Mouse (Mus musculus) hindbrain, embryonic 10.5 days (tissue): Measurements from ENCODE around the gene Dnajb8. TPM values are rescaled to one million over a fixed set of nuclear protein-coding genes. Genes with fewer than 3 reads are reported as not detected.
A peak's percentile ranks its signal among the peaks of the same experiment; 100 is the strongest.

Experiments used
- DNase-seq: peaks from one replicate; pipeline ENCODE4 v3.0.0-alpha.2; 2017; ENCODE audit warnings: low spot score
- H3K27ac ChIP-seq: fragments of 300-500 bp; sonication (generic); 2 replicates; pipeline ENCODE4 v1.5.1; 2016; ENCODE audit warnings: mild to moderate bottlenecking, moderate library complexity
- H3K27me3 ChIP-seq: fragments of 300-500 bp; sonication (generic); 2 replicates; pipeline ENCODE4 v1.6.1; 2016; ENCODE audit warnings: mild to moderate bottlenecking; ENCODE audit not compliant: poor library complexity, insufficient read depth, severe bottlenecking
- H3K36me3 ChIP-seq: fragments of 300-500 bp; sonication (generic); 2 replicates; pipeline ENCODE4 v1.6.1; 2016; ENCODE audit warnings: mild to moderate bottlenecking, moderate library complexity
- H3K4me1 ChIP-seq: fragments of 300-500 bp; sonication (generic); replicated peaks from 2 replicates; pipeline ENCODE4 v1.6.1; 2016; ENCODE audit warnings: mild to moderate bottlenecking
- H3K4me3 ChIP-seq: fragments of 300-500 bp; sonication (generic); 2 replicates; pipeline ENCODE4 v1.5.1; 2016; ENCODE audit warnings: mild to moderate bottlenecking, moderate library complexity
- H3K9me3 ChIP-seq: fragments of 300-500 bp; sonication (generic); 2 replicates; pipeline ENCODE4 v1.6.1; 2016; ENCODE audit warnings: mild to moderate bottlenecking, moderate library complexity
- WGBS: fragments of 180-500 bp; shearing (Covaris S2); methylation state at CpG from one replicate; pipeline ENCODE4 v1.1.7; 2016; 5-methylcytosine and 5-hydroxymethylcytosine counted together
- polyA plus RNA-seq: library from polyadenylated mRNA; unstranded; fragments of >200 nt; fragmentation: Nextera tagmentation; extraction: Ambion mirVana; gene quantifications from 2 replicates; pipeline ENCODE4 v1.2.1, GENCODE M21; 2016

Gene Dnajb8
- polyA plus RNA-seq, 1 experiment from 2014 or later, result not detected

DNA sequence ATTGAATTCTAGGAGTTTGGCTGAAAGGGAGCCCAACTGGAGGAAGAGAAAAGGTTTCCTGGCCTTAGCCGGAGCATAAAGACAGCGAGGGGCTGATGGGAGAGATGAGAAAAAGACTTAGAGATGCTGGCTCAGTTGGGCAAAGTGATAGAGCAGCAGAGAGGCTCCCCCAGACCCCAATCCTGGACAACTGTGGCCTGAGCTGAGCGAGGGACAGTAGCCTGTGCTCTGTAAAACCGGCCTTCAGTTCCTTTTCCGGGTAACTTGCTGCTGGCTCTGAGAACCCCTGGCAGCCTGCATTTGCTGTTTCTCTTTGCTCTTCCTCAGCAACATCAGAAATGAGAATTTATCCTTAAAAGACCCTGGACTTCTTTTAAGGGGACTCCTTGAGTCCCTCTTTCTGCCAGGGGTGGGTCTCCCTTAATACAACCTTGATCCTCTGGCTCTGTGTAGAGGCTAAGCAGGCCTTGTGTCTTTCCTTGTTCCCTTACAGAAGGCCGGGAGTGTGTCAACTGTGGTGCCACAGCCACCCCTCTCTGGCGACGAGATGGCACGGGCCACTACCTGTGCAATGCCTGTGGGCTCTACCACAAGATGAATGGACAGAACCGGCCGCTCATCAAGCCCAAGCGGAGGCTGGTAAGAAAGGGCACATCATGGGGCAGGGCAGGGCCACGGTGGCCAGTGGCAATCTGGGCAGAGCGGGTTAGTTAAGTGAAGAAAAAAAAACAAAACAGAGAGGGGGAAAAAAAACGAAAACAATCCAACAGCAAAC lies 20.0 kb upstream of the Dnajb8 start:
- peak overlapping the region; percentile 28 for H3K4me3 ChIP-seq
- peak; percentile 47 for DNase-seq
- no peaks in the 10 kb centered on the region for H3K36me3 ChIP-seq
- H3K27ac ChIP-seq, result no peak overlapping the region
- peaks cover 78% of the 10 kb centered on the region for H3K4me1 ChIP-seq
- 5% methylated on average over 15 of the region's 15 CpGs for WGBS
- H3K27me3 ChIP-seq, result peaks cover 100% of the 10 kb centered on the region
- H3K9me3 ChIP-seq, result no peaks in the 10 kb centered on the region

DNA sequence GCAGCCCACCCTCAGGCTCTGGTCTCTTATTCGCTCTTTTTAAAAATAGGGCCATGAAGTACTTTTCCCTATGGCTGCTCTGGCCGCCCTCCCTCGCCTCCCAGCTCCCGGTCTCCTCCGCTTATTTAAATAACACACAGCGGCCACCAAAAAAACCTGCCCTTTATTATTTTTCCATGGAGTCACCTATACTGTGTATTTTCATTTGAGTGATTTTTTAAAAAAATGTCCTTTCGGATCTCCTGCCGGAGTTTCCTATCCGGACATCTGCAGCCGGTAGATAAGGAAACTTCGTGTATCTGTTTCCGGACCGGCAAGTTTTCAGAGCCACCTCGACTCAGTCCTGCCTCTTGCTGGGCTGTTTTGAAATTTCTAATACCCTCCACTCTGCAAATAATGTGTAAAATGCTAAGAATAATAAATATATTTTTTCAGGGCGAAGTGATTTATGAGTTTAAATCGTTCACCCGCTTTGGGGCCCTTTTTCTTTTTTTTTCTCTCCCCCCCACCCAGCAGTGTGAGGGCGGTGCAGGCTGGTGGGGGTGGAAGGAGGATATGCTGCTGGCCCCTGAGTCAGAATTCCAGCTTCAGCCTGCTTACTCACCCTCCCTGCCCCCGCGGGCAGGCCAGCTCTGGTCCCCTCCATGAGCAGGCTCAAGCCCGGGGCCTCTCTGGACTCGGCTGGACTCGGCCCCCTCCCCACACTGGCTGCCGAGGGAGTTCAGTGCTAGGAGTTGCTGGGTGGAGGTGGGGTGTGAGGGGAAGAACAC lies 19.0 kb upstream of the Dnajb8 start:
- 2% methylated on average over 24 of the region's 24 CpGs for WGBS
- peak overlapping the region; percentile 59; the same call in 1 of the 2 replicates for H3K27ac ChIP-seq

DNA sequence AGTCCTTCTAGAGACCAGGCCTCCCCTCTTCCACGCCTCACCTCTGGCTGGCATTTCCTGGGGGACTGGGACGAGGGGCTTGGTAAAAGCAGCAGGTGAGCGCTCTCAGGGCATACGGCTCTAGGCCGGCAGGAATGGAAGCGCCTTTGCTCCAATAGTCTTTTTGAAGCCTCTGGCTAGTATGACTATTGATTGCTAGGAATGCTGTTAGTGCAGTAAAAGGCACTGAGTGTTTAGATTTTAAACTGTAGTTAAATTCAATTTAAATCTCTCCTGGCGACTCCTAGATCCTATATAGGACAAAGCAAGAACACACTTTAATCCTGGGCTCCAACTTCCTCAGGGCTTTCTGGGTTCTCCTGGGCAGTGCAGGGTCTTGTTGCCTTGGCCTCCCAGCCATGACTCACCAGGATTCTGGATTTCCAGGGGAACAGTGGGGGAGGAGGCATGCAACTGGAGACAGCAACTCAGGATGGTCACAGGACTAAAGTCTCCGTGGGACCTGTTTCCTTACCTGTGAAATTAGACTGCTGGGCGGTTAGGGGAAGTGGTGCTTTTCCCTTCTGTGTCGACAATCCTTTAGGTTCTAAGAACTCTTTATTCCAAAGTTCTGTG lies 18.2 kb upstream of the Dnajb8 start:
- peaks cover 60% of the 10 kb centered on the region for H3K4me1 ChIP-seq
- WGBS, result 5% methylated on average over 10 of the region's 10 CpGs
- H3K4me3 ChIP-seq, result peak overlapping the region; percentile 36; the same call in 1 of the 2 replicates
- H3K27ac ChIP-seq, result 0 out of 2 replicates have a peak overlapping the region, but pooled peaks have one; percentile 59
- DNase-seq, result no peak
- peaks cover 100% of the 10 kb centered on the region for H3K27me3 ChIP-seq
- no peaks in the 10 kb centered on the region for H3K9me3 ChIP-seq
- no peaks in the 10 kb centered on the region for H3K36me3 ChIP-seq

More for the DNA sequence above, 19.0 kb upstream of the Dnajb8 start:
- Histone ChIP-seq H3K4me1 (peaks cover 68% of the 10 kb centered on the region), H3K27me3 (peaks cover 100% of the 10 kb centered on the region), H3K36me3 (no peaks in the 10 kb centered on the region), H3K9me3 (no peaks in the 10 kb centered on the region), H3K4me3 (peak overlapping the region; percentile 36)
- DNase-seq, result peak; percentile 48

DNA sequence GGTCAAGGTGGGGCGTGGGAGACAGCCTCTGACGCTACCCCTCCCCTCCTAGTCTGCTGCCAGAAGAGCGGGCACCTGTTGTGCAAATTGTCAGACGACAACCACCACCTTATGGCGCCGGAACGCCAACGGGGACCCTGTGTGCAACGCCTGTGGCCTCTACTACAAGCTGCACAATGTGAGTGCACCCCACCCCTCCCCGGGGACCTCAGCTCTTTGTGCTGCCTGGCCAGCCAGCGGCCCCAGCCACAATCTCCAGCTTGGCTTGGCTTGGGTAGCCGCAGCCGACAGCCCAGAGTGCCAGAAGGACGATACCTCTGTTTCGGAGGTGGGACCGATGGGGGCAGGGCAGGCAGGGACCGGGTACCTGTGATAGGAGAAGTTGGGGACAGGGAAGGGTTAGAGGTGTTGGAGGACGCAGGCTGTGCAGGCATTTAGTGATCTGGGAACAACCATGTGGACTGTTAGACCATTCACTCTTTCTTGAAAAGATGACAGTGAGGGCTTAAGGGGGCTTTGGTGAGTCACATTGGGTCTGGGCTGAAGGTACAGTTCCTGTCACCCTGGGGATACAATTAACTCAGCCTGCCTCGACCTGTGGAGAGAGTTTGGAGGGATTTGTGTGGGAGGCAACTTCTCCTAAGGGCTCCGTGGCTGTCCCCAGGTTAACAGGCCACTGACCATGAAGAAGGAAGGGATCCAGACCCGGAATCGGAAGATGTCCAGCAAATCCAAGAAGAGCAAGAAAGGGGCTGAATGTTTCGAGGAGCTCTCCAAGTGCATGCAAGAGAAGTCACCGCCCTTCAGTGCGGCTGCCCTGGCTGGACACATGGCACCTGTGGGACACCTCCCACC lies 17.3 kb upstream of the Dnajb8 start:
- WGBS, result 9% methylated on average over 25 of the region's 25 CpGs
- H3K27me3 ChIP-seq, result peaks cover 98% of the 10 kb centered on the region
- no peaks in the 10 kb centered on the region for H3K36me3 ChIP-seq
- DNase-seq, result peak; percentile 39
- H3K4me3 ChIP-seq, result 0 out of 2 replicates have a peak overlapping the region, but pooled peaks have one; percentile 16
- peaks cover 51% of the 10 kb centered on the region for H3K4me1 ChIP-seq
- no peak overlapping the region for H3K27ac ChIP-seq
- H3K9me3 ChIP-seq, result no peaks in the 10 kb centered on the region

DNA sequence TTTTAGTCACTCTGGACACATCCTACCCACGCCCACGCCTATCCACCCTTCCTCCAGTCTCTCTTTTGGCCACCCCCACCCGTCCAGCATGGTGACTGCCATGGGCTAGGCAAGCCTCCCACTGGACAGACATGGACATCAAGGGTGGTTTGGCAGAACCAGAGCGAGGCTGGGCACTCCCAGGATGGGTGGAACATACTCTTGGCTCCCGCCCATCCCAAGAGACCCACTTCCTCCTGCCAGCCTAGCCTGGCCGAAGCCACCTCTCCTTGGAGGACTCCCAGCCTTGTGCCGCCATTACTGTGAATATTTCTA lies 16.7 kb upstream of the Dnajb8 start:
- Histone ChIP-seq H3K4me1 (peaks cover 46% of the 10 kb centered on the region), H3K27ac (no peak overlapping the region), H3K4me3 (no peak overlapping the region), H3K27me3 (peaks cover 97% of the 10 kb centered on the region), H3K36me3 (no peaks in the 10 kb centered on the region), H3K9me3 (no peaks in the 10 kb centered on the region)
- no peak for DNase-seq
- WGBS, result 20% methylated on average over 7 of the region's 7 CpGs

DNA sequence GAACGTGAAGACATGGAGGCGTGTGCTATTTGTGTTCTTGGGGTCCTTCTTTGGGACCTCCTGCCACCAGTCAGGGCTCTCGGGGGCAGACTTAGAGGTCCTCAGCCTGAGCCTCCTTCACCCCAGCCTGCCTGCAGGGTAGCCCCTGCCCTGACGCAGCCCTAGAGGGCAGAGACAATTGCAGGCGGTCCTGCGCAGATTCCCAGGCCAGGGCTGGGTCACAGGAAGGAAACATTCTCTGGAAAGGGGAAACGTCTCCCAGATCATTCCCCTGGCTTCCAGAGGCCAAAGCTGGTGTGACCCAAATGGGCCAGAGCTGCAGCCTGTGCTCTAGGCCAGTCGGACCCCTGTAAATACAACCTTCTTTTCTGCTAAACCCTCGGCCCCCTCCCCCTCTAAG lies 16.1 kb upstream of the Dnajb8 start:
- Histone ChIP-seq H3K4me1 (peaks cover 40% of the 10 kb centered on the region), H3K36me3 (no peaks in the 10 kb centered on the region)

DNA sequence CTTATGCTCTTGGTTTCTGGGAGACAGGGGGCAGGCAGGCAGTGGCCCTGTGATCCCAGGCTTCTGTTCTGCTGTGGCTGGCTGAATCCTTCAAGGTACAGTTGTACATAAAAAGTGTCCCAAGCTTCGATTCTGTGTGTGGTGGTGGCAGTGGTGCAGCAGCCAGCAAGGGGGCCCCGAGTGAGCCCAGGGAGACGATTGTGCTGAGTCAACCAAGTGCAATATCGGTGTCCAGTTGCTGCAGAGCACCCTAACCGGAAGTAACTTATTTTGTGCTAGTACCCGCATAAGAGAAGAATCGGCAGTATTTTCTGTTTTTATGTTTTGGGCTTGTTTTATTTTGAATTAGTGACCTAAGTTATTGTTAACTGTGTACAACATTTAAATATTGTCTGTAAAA lies 15.5 kb upstream of the Dnajb8 start:
- 0 out of 2 replicates have a peak overlapping the region, but pooled peaks have one; percentile 23 for H3K27ac ChIP-seq
- peaks cover 85% of the 10 kb centered on the region for H3K27me3 ChIP-seq
- H3K36me3 ChIP-seq, result no peaks in the 10 kb centered on the region
- DNase-seq, result no peak
- no peak overlapping the region for H3K4me3 ChIP-seq
- H3K9me3 ChIP-seq, result no peaks in the 10 kb centered on the region
- H3K4me1 ChIP-seq, result peaks cover 35% of the 10 kb centered on the region
- 46% methylated on average over 7 of the region's 7 CpGs for WGBS

More for the DNA sequence above, 16.1 kb upstream of the Dnajb8 start:
- H3K27ac ChIP-seq, result no peak overlapping the region
- H3K9me3 ChIP-seq, result no peaks in the 10 kb centered on the region
- H3K27me3 ChIP-seq, result peaks cover 91% of the 10 kb centered on the region
- no peak overlapping the region for H3K4me3 ChIP-seq
- 9% methylated on average over 9 of the region's 9 CpGs for WGBS
- DNase-seq, result no peak

DNA sequence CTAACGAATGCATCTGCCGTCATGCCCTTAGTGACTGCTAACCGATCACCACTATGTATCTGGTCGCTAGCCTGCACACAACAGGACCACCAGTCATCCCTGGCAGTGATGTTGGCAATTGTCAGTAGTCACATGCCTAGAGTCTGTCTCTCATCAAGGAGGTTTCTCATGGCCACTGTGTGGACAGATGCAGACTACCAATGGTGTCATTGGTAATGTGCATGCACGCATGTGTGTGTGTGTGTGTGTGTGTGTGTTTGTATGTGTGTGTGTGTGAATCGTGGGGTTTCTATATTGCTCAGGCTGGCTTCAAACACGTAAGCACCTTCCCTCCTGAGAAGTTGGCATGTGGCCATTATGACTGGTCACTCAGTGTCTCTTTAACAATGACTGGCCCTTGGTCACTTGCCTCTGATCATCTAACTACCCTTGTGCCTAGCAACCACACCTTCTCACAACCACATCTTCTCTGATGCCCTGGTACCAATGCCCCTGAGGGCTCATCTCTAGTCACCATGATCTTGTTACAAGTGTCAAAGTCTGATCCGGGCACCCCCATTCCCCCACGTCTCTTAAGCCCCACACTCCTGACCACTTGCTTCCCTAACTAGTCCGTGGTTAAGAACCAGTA lies 14.6 kb upstream of the Dnajb8 start:
- H3K36me3 ChIP-seq, result no peaks in the 10 kb centered on the region
- H3K4me1 ChIP-seq, result peaks cover 35% of the 10 kb centered on the region
- 86% methylated on average over 10 of the region's 10 CpGs for WGBS
- H3K4me3 ChIP-seq, result no peak overlapping the region
- no peaks in the 10 kb centered on the region for H3K9me3 ChIP-seq
- no peak for DNase-seq
- no peak overlapping the region for H3K27ac ChIP-seq
- H3K27me3 ChIP-seq, result peaks cover 76% of the 10 kb centered on the region

DNA sequence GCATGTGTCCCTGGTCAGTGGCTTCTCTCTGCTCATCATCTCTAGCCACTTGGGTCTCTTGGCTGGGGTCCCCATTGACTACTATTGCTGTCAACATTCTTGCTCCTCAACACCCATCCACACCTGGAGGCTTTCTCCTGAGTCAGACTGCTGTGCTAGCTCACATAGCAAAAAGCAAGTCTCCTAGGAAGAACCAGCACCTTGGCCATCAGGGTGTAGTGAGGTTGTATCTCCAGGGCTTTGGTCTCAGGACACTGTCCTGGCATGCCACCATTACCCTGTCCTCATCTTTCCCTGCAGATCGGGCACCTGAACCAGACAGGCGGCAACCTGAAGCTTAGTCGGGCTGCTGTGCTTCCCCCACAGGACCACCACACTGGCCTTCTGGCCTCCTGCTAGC lies 13.7 kb upstream of the Dnajb8 start:
- peaks cover 68% of the 10 kb centered on the region for H3K27me3 ChIP-seq
- no peak overlapping the region for H3K4me3 ChIP-seq
- H3K9me3 ChIP-seq, result no peaks in the 10 kb centered on the region
- WGBS, result 88% methylated on average over 3 of the region's 3 CpGs
- no peak for DNase-seq
- H3K36me3 ChIP-seq, result no peaks in the 10 kb centered on the region
- peaks cover 29% of the 10 kb centered on the region for H3K4me1 ChIP-seq
- no peak overlapping the region for H3K27ac ChIP-seq

DNA sequence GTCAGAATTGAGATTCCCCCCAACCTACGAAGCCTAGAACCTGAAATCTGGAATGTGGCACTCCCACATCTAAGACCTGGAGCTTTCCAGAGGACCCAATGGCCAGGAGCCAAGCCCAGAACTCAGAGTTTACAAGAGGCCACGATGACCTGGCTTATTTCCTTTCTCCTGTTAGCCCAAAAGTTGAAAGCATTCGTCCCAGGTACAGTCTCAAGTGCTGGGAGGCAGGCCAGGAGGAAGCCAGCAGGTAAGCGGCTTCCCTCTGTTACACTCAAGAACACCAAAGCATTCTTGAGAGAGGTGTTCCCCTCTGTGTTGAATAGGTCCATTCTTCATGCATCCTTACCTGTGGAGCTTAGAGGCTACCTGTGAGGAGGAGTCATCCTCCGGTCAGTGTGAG lies 12.6 kb upstream of the Dnajb8 start:
- no peaks in the 10 kb centered on the region for H3K9me3 ChIP-seq
- no peak overlapping the region for H3K4me3 ChIP-seq
- H3K36me3 ChIP-seq, result no peaks in the 10 kb centered on the region
- peaks cover 56% of the 10 kb centered on the region for H3K27me3 ChIP-seq
- WGBS, result 79% methylated on average over 5 of the region's 5 CpGs
- peaks cover 19% of the 10 kb centered on the region for H3K4me1 ChIP-seq
- no peak overlapping the region for H3K27ac ChIP-seq
- no peak for DNase-seq

DNA sequence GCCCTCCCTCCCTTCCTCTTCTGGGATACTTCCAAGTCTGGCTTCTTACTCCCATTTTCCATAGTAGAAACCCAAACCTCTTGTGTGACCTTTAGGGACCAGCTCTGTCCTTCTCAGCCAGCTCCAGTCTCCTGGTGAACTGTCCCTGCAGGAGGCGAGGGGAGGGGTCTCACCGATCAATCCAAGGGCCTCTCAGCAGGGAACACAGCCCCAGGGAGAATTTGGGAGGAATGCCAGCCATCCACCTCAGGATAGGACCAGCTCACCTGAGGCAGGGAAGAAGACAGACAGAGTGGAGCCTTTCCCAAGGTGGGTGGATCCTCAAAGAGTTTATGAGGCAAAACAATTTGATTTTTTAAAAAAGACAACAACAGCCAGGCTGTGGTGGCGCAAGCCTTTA lies 11.9 kb upstream of the Dnajb8 start:
- no peaks in the 10 kb centered on the region for H3K9me3 ChIP-seq
- DNase-seq, result no peak
- H3K27ac ChIP-seq, result no peak overlapping the region
- H3K4me1 ChIP-seq, result peaks cover 14% of the 10 kb centered on the region
- peaks cover 49% of the 10 kb centered on the region for H3K27me3 ChIP-seq
- WGBS, result 62% methylated on average over 3 of the region's 3 CpGs
- no peaks in the 10 kb centered on the region for H3K36me3 ChIP-seq
- no peak overlapping the region for H3K4me3 ChIP-seq

DNA sequence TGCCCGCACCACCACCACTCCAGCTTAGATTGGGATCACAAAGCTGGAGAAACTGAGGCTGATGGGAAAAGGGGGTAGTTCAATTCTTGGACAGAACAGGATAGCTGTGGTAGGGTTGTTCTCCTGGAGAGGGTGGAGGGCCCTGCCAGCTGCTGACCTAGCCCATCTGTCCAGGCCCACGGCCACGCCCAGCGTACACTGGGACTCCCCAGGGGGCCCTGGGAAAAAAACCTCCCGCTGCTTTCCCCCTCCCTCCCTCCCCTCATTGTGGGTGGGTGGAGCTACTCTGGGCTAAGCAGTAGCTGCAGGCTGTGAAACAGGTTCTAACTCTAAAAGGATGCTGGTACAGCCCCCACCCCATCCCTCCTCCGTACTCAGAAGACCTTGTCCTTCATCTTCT lies 6.3 kb upstream of the Dnajb8 start:
- no peak for DNase-seq
- peaks cover 16% of the 10 kb centered on the region for H3K4me1 ChIP-seq
- H3K4me3 ChIP-seq, result no peak overlapping the region
- 0 out of 2 replicates have a peak overlapping the region, but pooled peaks have one; percentile 0 for H3K27ac ChIP-seq
- peaks cover 10% of the 10 kb centered on the region for H3K27me3 ChIP-seq
- no peaks in the 10 kb centered on the region for H3K36me3 ChIP-seq
- peaks cover 5% of the 10 kb centered on the region for H3K9me3 ChIP-seq
- 49% methylated on average over 6 of the region's 6 CpGs for WGBS
